8 mouse cellular contexts compared by ENCODE assay signal in genomic region chr12:111574074-111574886, GRCm38 (mm10). TPM values are rescaled to one million over a fixed set of nuclear protein-coding genes. Genes with fewer than 3 reads are reported as not detected.
A peak's percentile ranks its signal among the peaks of the same experiment; 100 is the strongest.
DNase-seq lines count a peak whose midpoint lies in the region; ATAC-seq and TF ChIP-seq lines count a peak whose summit lies in the region.

TSS of gene Mark3 (plus strand) at chr12:111574523.

- H3K27ac ChIP-seq in hindbrain, embryonic 10.5 days = peak within 1 kb of the TSS; percentile 98
- peak within 1 kb of the TSS; percentile 97 for H3K27ac ChIP-seq in lung, postnatal 0 days (ENCODE audit: low read length)

- peaks cover 18% of the 10 kb centered on the region for H3K36me3 ChIP-seq in hindbrain, embryonic 10.5 days
- no peaks in the 10 kb centered on the region for H3K36me3 ChIP-seq in lung, postnatal 0 days (ENCODE audit: insufficient read depth, low read length)

- H3K4me1 ChIP-seq in hindbrain, embryonic 10.5 days (replicated peaks) = peaks cover 35% of the 10 kb centered on the region
- peaks cover 3% of the 10 kb centered on the region; the same call in 1 of the 2 replicates for H3K4me1 ChIP-seq in lung, postnatal 0 days (ENCODE audit: insufficient read depth, low read depth, low read length)

- TF ChIP-seq EP300 in lung, postnatal 0 days (IDR thresholded peaks at IDR 0.05) = no peak

- H3K9me3 ChIP-seq in hindbrain, embryonic 10.5 days = no peaks in the 10 kb centered on the region
- no peaks in the 10 kb centered on the region for H3K9me3 ChIP-seq in lung, postnatal 0 days (ENCODE audit: low read length)

- peak within 1 kb of the TSS; percentile 96 for H3K9ac ChIP-seq in lung, postnatal 0 days (replicated peaks; ENCODE audit: low read depth)

- H3K4me3 ChIP-seq in hindbrain, embryonic 10.5 days = peak within 1 kb of the TSS; percentile 100
- peak within 1 kb of the TSS; percentile 97 for H3K4me3 ChIP-seq in lung, postnatal 0 days (ENCODE audit: low read depth, low read length)

- H3K27me3 ChIP-seq in hindbrain, embryonic 10.5 days (ENCODE audit: insufficient read depth, poor library complexity, severe bottlenecking) = no peaks in the 10 kb centered on the region
- no peaks in the 10 kb centered on the region for H3K27me3 ChIP-seq in lung, postnatal 0 days (replicated peaks; ENCODE audit: insufficient read depth, low read length)

- DNase-seq in MN1 (ENCODE audit: low spot score) = peak; percentile 95
- DNase-seq in cerebellum, adult 9-10 months = peak; percentile 94
- DNase-seq in hindbrain, embryonic 10.5 days (ENCODE audit: low spot score) = peak; percentile 98
- peak; percentile 96 for DNase-seq in layer of hippocampus, adult 9-11 months
- peak; percentile 99 for DNase-seq in lung, postnatal 0 days (ENCODE audit: low spot score)
- DNase-seq in ovary, postnatal 14 days (ENCODE audit: low spot score) = peak; percentile 96
- DNase-seq in thymus, postnatal 14 days = peak; percentile 95

- under 1% methylated on average over 74 of the region's 75 CpGs for WGBS in hindbrain, embryonic 10.5 days
- under 1% methylated on average over 56 of the region's 75 CpGs for WGBS in lung, postnatal 0 days

- TF ChIP-seq CTCF in lung, postnatal 0 days (IDR thresholded peaks at IDR 0.05) = no peak

- peak; percentile 91 for ATAC-seq in frontal cortex, adult (ENCODE audit: low TSS enrichment)
- peak; percentile 99 for ATAC-seq in lung, postnatal 0 days

- peak within 1 kb of the TSS; percentile 81 for H3K4me2 ChIP-seq in lung, postnatal 0 days (replicated peaks; ENCODE audit: low read depth, low read length)

RNA-seq across cellular contexts. Expression of gene Mark3, which starts in this region (rescaled TPM):
- 49.3 and 52.7 TPM in 2 replicates for polyA plus RNA-seq in hindbrain, embryonic 10.5 days (2016; fragmentation: Nextera tagmentation; extraction: Ambion mirVana)
- 25.8 and 26.0 TPM in 2 replicates for polyA plus RNA-seq in lung, postnatal 0 days (2015; fragmentation: Nextera tagmentation; extraction: Ambion mirVana)

Comparison
In these comparisons a context has a peak if more than half of its experiments do, and no peak if none do; other contexts are left out.
1. Peak in every context shown above with its lines: DNase-seq, ATAC-seq, H3K4me3 ChIP-seq and H3K27ac ChIP-seq.